Mouse (Mus musculus) granulocyte monocyte progenitor cell, adult 5-6 weeks (primary cell): ENCODE results near the gene Thbs3. TPM values are rescaled to one million over a fixed set of nuclear protein-coding genes. Genes with fewer than 3 reads are reported as not detected.

Source experiments
- ATAC-seq: replicated peaks from 2 replicates; pipeline ENCODE4 v1.8.0; 2016; ENCODE audit warnings: mild to moderate bottlenecking, moderate TSS enrichment, inconsistent platforms; ENCODE audit not compliant: poor library complexity, severe bottlenecking
- total RNA-seq, 2 experiments: library from RNA; stranded (forward) in 1 of 2; stranded (reverse) in 1 of 2; fragments of 200-712, 200-1000 nt in 1 of 2; fragments of >200 nt in 1 of 2; fragmentation: Nextera tagmentation in 1 of 2; gene quantifications; 2 replicates each; pipeline ENCODE4 v1.2.3; 2014 to 2017

Gene Thbs3
- total RNA-seq (2014; fragmentation: Nextera tagmentation) (not detected in 2 replicates), total RNA-seq (2017) (0.13 TPM in 1 of 2 replicates, not detected in the other)

GRCm38 (mm10) chr3:89214681-89215411 lies at the start of gene Thbs3:
Gene Thbs3 (plus strand): TSS chr3:89215180.
- ATAC-seq: no peak

- ATAC-seq: no peak
These were observed 49.6 kb upstream of the Thbs3 start for GRCm38 (mm10) chr3:89165268-89165870.

DNA sequence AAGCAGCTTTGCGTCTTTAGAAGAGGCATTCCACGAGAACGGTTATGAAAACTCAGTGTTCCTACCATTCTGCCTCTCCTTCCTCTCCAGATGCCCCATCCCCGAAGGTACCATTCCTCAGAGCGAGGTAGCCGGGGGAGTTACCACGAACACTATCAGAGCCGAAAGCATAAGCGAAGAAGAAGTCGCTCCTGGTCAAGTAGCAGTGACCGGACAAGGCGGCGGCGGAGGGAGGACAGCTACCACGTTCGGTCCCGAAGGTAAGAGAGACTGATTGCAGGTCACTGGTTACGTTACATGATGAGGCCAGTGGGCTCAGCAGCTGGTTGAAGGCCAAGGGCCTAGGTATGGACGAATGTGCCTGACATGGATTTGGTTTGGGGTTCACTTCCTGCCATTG lies 48.0 kb upstream of the Thbs3 start:
- ATAC-seq: no peak

DNA sequence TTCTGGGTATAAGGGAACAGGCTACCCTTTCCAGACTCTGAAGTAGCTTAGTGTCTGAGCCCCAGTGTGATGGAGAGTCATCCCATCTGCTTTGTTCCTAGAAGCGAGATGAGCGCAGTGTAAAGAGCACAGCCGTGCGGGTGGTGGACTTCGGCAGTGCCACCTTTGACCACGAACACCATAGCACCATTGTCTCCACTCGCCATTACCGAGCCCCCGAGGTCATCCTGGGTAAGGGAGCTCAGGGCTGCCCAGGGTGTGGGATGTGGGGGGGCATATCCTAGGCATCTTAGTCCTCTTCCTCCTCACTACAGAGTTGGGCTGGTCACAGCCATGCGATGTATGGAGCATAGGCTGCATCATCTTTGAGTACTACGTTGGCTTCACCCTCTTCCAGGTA lies 40.1 kb upstream of the Thbs3 start:
- no peak for ATAC-seq

DNA sequence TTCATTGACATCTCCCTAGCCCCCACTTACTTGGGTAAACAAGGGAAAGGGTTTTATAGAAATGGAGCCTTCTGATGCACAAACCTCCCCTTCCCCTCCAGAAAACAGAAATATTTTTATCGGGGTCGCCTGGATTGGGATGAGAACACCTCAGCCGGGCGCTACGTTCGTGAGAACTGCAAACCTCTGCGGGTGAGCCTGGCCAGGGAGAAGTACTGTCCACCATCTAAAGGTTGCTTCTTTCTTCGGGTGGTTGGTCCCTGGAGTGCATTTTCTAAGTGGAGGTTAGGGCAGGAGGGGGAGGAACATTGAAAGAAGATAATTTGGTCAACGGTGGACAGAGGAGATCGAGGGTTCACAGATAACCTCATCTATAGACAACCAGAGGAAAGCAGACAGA lies 39.4 kb upstream of the Thbs3 start:
- ATAC-seq: no peak

DNA sequence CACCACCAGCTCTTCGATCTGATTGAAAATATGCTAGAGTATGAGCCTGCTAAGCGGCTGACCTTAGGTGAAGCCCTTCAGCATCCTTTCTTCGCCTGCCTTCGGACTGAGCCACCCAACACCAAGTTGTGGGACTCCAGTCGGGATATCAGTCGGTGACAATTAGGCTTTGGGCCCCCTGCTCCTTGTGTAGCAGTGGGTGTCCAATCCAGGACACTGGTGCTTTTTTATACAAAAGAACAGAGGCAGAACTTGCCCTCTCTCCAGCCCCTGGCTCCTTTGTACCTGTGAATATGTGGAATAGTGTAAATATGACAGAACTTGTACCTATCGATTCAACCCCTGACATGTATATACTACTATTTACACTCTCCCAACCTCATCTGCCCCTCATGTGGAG lies 38.6 kb upstream of the Thbs3 start:
- no peak for ATAC-seq

DNA sequence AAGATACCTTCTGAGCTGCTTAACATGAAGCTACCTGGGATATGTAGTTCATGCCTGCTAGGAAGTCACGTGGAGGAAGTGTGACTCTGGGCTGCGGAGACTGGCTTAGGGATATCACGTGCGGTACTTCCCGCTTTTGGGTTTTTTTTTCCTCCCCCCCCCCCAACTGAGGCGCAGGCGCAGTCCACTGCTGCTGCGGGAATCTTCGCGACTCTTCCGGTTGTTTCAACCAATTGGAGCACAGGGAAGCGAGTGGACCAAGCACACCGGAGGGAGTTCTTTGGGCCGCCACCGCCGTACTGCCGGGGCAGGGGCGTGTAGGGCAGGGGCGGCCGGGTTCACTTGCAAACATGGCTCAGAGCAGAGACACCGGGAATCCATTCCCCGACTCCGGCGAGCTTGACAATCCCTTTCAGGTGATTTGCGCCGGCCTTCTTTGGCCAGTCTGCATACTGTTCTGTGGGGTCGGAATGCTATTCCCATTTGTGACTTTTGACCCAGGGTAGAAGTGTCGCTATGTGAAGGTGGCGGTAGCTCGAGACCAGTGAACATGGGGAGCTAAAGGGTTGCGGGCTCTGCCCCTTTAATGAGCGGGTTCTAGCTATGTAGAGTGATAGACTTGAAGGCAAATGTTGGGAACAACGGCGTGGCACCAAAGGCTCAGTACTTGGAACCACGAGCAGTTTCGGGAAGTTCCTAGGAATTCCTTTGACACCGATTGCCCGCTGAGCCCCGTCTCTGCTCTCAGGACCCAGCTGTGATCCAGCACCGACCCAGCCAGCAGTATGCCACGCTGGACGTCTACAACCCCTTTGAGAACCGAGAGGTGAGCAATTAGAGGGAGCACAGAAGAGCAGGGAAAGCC lies 37.5 kb upstream of the Thbs3 start, which contains the start of gene Scamp3:
Scamp3 (plus strand) TSS at position 232 of the 865 bp plus-strand sequence.
- peak; percentile 93 for ATAC-seq

DNA sequence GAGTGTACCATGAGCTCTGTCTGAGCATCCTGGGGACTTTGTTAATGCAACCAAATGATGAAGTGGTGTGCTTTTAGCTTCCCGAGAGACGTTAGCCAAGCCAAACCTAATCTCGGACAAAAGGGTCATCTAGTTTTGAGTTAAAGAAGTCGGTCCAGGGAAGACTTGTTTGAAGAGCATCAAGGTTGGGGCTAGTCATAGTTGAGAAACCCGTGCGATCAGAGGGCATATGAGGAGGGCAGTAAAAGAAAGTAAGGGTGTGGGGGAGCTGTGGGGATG lies 36.9 kb upstream of the Thbs3 start:
- ATAC-seq: no peak

- ATAC-seq: no peak
These were observed 35.9 kb upstream of the Thbs3 start for GRCm38 (mm10) chr3:89179056-89179455.

GRCm38 (mm10) chr3:89181749-89182500 lies 33.1 kb upstream of the Thbs3 start:
- no peak for ATAC-seq

GRCm38 (mm10) chr3:89182531-89183057 lies 32.4 kb upstream of the Thbs3 start:
- peak; percentile 57 for ATAC-seq

DNA sequence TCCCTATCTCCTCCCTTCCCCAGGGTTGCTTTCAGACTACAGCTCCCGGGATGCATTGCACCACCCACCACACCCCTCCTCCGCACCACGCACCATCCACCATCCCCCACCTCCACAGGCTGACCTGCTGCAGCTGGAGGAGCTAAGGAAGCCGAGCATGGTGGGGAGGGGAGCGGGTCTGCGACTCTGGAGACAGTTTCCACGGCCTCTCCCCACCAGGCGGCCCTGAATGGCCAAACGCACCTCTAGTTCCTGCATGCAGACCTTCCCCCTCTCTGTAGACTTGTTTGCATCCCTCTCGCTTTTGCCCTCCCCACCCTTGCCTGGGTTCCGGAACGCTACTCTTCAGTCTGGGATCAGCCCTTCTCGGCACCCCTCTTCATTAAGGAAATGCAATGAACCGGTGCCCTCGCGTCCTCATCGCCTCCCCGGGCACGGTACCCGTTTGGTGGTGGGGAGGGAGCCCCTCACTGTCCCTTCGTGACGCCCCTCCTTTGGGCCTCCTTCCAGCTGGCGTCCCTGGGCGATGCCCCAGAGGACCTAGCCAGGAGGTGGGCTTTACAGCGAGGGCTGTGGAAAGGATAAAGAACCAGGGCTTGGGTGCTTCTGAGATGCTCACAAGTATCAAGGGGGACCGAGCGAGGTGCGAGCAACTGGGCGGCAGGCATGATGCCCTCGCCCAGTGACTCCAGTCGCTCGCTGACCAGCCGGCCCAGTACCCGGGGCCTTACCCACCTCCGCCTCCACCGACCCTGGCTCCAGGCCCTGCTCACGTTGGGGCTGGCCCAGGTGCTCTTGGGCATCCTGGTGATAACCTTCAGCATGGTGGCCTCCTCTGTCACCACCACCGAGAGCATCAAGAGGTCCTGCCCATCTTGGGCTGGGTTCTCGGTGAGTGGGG lies 31.7 kb upstream of the Thbs3 start, which contains the start of gene Fam189b:
Fam189b (plus strand) TSS at position 86 of the 901 bp plus-strand sequence.
- ATAC-seq: peak; percentile 83

DNA sequence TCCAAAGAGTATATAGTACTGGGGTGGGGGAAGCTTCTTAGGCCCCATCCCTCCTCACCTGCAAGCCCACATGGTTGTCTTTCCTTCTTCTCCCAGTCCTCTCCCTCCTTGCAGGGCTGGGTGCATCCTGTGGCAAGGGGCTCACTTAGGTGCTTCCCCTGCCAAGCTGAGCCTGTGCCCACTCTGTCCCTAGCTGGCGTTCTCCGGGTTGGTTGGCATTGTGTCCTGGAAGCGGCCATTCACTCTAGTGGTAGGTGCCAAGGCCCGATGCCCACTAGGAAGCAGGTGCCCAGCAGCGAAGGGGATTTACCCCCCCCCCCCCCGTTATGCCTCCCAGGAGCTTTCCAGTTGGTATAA lies 31.0 kb upstream of the Thbs3 start:
- no peak for ATAC-seq

- ATAC-seq: no peak
These were observed 27.8 kb upstream of the Thbs3 start for GRCm38 (mm10) chr3:89187197-89187596.

GRCm38 (mm10) chr3:89187690-89188477 lies 27.1 kb upstream of the Thbs3 start:
- ATAC-seq: no peak

DNA sequence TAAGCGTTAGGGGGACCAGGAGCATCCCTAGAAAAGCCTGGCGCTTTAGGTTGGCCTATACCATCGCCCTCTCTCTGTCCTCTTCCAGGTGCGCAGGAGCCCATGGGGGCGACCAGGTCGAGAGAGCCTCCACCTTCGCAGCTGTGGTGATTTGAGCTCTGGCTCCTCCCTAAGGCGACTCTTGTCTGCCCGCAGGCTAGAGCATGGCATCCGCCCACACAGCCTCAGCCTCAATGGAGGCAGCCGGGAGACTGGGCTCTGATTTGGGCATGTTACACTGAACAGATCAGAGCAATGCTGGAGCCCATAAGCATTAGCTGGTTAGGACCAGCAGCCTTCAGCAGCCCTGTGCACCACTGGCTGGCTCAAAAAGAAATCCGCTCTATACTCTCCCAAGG lies 26.5 kb upstream of the Thbs3 start:
- ATAC-seq: no peak

DNA sequence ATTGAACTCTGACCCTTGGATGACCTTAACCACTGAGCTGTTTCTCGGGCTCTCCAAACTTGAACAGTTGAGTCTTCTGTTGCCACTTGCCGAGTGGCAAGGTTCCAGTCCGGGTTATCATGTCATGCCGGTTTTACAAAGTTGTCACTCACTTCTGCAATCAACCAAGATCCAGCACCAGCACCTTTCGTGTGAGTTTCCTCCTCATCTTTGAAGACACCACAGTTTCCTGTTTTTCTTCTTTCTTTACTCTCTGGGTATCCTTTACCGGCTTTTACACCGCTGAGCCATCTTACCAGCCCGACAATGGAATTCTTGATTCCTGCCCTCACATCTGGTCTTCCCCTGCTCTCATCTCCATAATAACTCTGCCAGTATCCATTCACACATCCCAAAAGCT lies 24.5 kb upstream of the Thbs3 start:
- ATAC-seq: peak; percentile 44; the same call in 1 of the 2 replicates

DNA sequence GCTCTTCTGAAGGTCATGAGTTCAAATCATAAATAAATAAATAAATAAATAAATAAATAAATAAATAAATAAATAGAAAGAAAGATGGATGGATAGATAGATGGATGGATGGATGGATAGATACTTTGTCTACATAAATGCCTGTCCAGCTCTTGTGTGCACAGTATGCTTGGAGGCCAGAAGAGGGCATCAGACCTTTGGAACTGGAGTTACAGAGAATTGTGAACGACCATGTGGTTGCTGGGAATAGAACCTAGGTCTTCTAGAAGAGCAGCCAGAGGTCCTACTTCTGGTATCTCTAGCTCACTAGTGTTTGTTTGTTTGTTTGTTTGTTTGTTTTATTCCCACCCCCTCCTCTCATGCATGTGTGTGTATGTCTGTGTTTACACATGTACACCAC lies 21.6 kb upstream of the Thbs3 start:
- ATAC-seq: no peak
